Mouse (Mus musculus): ENCODE results near the gene Ctu1.

DNA sequence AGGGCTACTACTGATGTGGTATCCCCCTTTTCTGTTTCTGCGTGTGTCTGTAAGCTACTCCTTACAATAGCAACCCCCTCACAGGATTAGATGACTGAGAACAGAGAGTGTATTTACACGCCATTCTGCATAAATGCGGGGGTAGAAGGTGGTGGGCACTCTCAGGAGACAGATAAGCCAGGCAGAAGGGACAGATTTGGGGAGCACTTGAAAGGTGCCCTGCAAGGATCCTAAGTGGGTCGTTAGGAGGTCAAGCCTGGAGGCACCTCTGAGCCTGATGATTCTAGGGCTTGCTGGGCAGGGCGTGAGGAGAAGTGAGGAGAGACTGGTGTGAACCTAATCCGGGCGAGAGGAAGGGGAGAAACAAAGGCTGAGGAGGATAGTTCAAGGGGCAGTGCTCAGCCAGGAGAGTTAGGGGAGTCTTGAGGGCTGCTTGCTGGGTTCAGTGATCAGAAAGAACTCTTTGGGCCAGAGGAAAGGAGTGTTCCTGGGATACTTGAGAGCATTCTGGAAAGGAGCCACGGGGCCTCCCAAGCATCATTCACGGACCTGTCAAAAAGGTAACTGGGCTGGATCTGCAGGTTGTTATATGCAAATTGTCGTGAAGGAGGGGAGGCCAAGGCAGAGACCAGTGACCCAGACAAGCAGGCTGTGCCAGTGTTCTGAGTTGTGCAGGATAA lies 905 bp downstream of the Ctu1 start:
- TF ChIP-seq CTCF (IDR thresholded peaks at IDR 0.05; ENCODE audit: control insufficient read depth, insufficient read depth, insufficient read length) = no peak
- no peak for TF ChIP-seq MAX (IDR thresholded peaks at IDR 0.05)
- TF ChIP-seq CEBPB (IDR thresholded peaks at IDR 0.05; ENCODE audit: low read depth) = no peak
- no peak for TF ChIP-seq USF1 (IDR thresholded peaks at IDR 0.05; ENCODE audit: low read depth)
- no peak for TF ChIP-seq MYOD1 (IDR thresholded peaks at IDR 0.05; ENCODE audit: control insufficient read depth, insufficient read length, low read depth)
- no peak for TF ChIP-seq MYOG (IDR thresholded peaks at IDR 0.05; ENCODE audit: control insufficient read depth, extremely low read depth, insufficient read length)

All from C2C12 (cell line).